Mouse (Mus musculus) neural tube, embryonic 11.5 days (tissue): Measurements from ENCODE around the gene Gtse1. TPM values are rescaled to one million over a fixed set of nuclear protein-coding genes. Genes with fewer than 3 reads are reported as not detected.

Experiments
- polyA plus RNA-seq: library from polyadenylated mRNA; unstranded; fragments of >200 nt; fragmentation: Nextera tagmentation; extraction: Ambion mirVana; gene quantifications from 2 replicates; pipeline ENCODE4 v1.2.1, GENCODE M21; 2014

Gtse1 gene
- polyA plus RNA-seq, 1 experiment from 2014 or later: 40.3 TPM

Other genes starting within 250 kb of the Gtse1 start
- gene Ppara, start 124.8 kb upstream of the Gtse1 start, polyA plus RNA-seq: 0.07 and 0.25 TPM in 2 replicates
- gene Cdpf1, start 48.0 kb upstream of the Gtse1 start, polyA plus RNA-seq: 23.0 and 25.8 TPM in 2 replicates
- 0.03 and 0.09 TPM in 2 replicates for gene Pkdrej, start 38.0 kb upstream of the Gtse1 start, polyA plus RNA-seq
- gene Ttc38, start 27.4 kb upstream of the Gtse1 start, polyA plus RNA-seq: 2.9 and 3.9 TPM in 2 replicates
- 32.4 and 34.0 TPM in 2 replicates for gene Trmu, start 19.6 kb downstream of the Gtse1 start, polyA plus RNA-seq
- 5.1 and 5.4 TPM in 2 replicates for gene Celsr1, start 174.0 kb downstream of the Gtse1 start, polyA plus RNA-seq
- 10.5 and 11.7 TPM in 2 replicates for gene Gramd4, start 197.9 kb downstream of the Gtse1 start, polyA plus RNA-seq